Mouse (Mus musculus): ENCODE results near the gene Nemf. TPM values are rescaled to one million over a fixed set of nuclear protein-coding genes. Genes with fewer than 3 reads are reported as not detected.
A peak's percentile ranks its signal among the peaks of the same experiment; 100 is the strongest.
"Not testable (repeated sequence)": the region's sequence is repeated elsewhere in the genome, so short reads cannot be mapped to it uniquely, and the experiment has no call there.

Gene Nemf
- total RNA-seq (2014; fragmentation: Nextera tagmentation) (70.0 and 101 TPM in 2 replicates), total RNA-seq (2017) (168 and 179 TPM in 2 replicates)

DNA sequence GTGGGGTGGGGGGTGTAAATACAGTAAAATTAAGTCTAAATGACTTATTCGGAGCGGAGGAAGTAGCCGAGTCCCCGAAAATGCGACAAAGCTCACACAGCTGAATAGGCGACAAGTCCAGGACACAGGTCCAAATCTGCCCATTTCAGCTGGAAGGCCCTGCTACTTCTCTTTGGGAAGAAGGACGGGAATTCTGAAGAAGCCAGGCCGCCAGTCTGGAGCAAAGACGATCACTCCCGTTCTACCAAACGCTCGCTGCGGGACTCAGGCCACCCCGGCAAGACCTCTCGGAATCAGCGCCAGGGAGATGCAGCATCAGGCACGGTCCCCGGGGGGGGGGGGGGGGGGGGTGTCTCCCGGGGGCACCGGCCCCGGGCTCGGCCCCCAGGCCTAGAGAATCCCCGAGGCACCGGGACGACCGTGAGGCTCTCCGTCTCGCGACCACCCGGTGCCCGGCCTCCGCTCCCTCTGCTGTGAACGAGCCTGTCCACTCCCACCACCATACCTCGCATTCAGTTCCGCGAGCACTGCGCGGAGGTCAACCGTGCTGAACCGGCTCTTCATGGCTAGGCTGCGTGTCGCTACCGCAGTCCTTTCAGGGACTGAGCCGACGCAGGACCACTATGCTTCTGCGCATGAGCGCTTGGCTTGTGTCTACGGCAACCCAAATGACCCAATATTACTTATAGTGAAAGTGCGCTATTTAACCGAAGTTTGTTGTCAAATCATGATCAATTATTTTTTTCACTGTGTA, at the start of gene Nemf:
TSS of gene Nemf (minus strand) at position 620 of the 754 bp plus-strand sequence.
- ATAC-seq (replicated peaks; ENCODE audit: low FRiP score, low TSS enrichment, poor library complexity, severe bottlenecking): peak; percentile 60

DNA sequence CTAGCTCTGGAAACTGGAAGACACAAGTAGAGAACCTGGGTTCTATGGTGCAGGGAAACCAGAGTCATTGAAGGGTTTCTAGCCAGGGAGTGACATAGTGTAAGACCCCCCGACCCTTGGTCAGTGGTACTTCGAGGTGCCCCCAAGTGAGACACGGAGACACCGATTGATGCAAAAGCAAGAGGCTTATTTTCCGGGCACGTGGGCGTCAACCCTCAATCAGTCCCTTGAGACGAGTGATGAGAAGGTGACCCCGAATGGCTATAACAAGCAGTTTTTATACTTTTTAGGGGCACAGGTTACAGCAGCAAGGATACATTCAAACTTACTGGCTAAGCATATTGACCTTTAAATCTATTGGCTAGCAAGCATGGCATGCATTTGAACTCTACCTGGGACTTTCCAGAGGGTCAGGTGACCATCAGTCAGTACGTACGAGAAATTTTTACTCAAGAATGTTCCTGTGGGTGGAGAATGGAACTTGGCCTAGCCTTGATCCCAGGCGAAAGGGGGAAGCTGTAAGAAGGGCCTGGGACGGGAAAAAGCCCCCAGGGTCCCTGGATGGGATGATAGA, 45.7 kb upstream of the Nemf start:
- ATAC-seq (replicated peaks; ENCODE audit: low FRiP score, low TSS enrichment, poor library complexity, severe bottlenecking): no peak

DNA sequence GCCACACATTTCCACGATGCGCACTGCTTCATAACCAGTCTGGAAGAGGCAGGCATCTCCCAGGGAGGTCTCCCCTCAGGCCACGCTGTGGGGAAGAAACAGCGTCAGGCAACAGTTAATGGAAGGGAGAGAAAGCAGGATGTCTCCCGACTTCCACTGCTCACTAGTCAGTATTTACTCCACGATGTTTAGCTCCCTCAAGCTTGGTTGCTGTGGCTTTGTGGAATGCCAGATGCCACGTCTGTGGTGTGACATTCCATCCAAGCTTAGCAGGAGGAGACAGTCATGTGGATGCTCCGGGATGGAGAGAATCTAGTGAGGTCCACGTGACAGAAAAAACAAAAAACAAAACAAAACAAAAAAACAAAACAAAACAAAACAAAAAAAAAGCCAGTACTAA, 45.1 kb upstream of the Nemf start:
- no peak for ATAC-seq (replicated peaks; ENCODE audit: low FRiP score, low TSS enrichment, poor library complexity, severe bottlenecking)

DNA sequence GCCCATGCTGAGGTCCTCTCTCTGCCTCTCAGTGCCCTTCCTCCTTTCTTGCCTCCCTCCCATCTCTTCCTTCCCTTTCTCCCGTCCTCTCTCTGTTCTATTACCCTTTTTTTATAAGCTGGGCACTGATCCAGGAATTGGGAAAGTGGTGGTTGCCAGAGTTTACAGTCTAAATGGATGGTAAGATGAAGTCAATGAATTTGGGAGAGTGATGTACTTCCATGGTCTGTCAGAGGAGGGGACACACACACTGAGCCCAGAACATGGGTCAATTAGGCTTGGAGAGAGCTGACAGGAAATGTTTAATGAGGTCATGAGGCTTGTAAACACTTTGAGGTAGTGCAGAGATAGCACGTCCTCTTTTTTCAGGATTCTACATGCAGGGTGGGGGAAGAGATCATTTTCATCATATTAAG, 43.9 kb upstream of the Nemf start:
- no peak for ATAC-seq (replicated peaks; ENCODE audit: low FRiP score, low TSS enrichment, poor library complexity, severe bottlenecking)

DNA sequence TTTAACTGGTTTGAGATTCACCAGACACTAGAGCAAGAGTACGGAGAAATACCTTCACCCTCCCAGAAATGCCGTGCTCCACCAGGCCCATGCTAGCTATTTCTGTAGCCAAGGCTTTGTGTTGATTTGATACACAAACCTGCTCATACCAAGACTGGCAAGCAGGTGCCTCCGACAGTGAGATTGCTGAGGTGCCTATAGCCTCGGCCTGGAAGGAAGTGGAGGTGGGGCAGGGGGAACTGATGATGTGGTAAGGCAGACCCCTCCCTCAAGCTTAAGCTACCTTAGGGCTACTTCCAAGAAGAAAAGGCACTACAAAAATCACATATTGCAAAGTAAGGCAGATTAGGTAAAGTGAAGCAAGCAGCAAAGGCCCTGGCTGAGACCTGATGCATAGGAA, 43.4 kb upstream of the Nemf start:
- ATAC-seq (replicated peaks; ENCODE audit: low FRiP score, low TSS enrichment, poor library complexity, severe bottlenecking): no peak

DNA sequence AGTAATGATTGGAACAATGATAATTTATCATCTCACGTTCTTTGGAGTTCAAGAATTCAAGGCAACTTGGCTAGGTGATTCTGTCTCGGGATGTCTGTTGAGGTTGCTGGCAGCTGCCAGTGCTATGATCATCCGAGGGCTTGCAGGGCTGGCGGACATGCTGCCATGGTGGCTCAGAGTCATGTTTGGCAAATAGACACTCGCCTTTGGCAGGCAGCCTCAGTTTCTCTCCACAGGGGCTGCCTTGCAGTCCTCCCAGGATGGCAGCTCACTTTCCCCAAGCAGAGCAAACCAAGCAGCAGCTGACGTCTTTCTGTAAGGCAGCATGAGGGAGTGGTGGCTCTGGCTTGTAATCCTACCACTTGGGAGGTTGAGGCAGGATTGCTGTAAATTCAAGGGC, 37.5 kb upstream of the Nemf start:
- ATAC-seq (replicated peaks; ENCODE audit: low FRiP score, low TSS enrichment, poor library complexity, severe bottlenecking): no peak

DNA sequence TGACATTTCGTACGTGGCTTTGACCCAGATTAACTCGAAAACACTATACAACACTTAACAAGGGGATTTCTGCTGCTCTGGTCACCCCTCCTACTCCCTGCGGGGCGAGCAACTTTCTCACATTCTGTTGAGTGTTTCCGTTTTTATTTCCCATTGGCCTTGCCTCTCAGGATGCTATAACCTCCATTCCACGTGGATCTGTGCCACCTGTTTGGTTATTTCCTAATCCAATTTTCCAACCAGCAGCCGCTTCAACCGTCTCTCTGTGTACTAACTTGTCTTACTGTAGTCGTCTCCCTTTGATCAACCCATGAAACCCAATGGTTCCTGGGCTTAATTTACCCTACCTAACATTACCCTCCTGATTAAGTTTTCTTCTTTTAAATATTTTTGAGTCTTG, 36.1 kb upstream of the Nemf start:
- no peak for ATAC-seq (replicated peaks; ENCODE audit: low FRiP score, low TSS enrichment, poor library complexity, severe bottlenecking)

DNA sequence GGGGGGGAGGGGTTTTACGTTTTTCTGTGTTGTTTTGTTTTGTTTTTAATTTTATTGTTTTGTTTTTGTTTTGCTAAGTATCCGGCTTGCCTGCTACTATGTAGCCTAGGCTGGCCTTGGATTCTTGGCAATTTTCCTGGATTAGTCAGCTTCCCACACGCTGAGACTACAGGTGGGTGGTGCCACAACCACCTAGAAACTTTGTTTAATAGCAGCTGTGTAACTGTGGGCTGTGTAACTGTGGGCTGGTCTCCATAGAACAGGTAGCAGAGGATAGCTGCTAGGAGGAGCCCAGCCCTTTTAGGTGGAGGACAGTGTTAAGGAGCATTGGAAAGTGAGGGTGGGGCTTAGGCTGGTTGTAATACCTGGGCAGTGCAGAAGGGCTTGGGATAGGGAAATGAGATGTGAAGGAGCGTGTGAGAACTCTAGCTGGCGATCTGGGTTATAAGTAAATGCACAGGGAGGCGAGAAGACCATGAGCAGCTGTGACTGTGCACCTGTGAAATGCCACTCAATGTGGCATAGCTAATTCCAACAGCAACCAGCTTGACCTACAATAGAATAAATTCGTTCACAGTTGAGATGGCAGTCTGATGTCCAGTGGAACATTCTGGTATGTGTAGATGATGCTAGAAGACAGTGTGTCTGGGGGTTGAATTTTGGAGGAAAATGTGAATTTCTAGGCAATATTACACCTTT, 33.2 kb upstream of the Nemf start:
- no peak for ATAC-seq (replicated peaks; ENCODE audit: low FRiP score, low TSS enrichment, poor library complexity, severe bottlenecking)

DNA sequence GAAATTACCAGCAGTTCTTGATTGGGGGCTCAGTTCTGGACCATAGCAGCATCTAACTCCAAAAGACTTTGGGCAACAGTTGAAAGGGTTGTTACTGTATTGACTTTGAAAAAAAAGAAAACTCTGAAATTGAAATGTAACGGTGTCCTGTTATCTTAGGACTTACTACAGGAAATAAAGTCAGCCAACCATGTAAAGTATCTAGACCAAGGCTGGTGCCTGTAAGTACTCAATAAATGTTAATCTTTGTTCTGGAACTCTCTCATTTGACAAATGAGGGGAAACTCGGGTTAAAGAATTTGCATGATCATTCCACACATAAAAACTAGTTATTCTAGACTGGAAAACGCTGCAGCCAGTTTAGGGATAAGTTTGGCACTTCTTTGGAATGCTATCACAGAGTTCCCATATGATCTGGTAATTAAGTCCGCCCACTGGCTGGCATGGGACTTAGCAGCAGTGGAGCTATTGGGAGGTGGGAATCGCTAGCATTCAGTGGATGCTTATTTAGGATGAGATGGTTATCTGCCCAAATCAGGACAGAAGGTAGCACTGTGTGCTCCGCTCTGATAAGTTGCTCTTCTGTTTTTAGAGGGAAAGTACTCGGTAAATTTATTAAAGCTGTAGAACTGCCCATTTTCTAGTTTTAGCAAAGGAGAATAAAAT, 32.4 kb upstream of the Nemf start:
- ATAC-seq (replicated peaks; ENCODE audit: low FRiP score, low TSS enrichment, poor library complexity, severe bottlenecking): 0 out of 2 replicates have a peak, but pooled peaks have one; percentile 27

DNA sequence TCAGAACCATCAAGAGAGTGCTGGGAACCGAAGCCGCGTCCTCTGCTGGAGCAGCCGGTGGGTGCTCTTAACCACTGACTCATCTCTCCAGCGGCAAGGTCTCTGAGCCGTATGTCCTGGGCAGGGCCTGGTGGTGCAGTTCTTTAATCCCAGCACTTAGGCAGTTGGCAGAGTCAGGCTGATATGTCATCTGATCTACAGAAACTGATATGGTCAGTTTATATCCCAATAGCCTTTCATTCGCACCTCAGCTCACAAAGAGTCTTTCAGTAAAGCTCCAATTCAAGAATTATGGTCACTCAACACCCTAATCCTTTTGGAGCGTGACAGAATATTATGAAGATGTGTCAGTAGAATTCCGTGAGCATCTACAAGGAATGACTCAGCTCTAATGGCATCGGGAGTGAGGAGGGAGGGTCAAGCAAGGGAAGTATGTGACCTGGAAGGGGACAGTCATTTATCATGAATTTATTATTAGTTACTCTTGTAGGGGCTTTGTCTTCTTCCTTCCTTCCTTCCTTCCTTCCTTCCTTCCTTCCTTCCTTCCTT, 31.4 kb upstream of the Nemf start:
- no peak for ATAC-seq (replicated peaks; ENCODE audit: low FRiP score, low TSS enrichment, poor library complexity, severe bottlenecking)

DNA sequence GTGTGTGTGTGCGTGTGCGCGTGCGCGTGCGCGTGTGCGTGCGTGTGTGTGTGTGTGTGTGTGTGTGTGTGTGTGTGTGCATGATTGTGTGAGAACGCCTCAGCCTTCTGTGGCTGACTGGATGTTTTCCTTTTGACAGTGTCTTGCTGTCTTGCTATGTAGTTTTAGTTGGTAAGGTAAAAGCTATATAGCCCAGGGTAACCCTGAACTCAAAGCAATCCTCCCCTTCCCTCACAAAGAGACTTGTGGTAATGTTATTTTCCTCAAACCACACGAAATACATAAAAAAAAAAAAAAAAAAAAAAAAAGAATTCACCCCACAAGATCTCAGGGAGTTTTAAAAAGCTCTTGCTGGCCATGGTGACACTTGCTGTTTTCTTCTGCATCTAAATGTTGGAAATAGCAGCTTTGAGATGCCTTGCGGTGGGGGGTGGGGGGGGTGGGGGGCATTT, 29.3 kb upstream of the Nemf start:
- not testable (repeated sequence) for ATAC-seq (replicated peaks; ENCODE audit: low FRiP score, low TSS enrichment, poor library complexity, severe bottlenecking)

DNA sequence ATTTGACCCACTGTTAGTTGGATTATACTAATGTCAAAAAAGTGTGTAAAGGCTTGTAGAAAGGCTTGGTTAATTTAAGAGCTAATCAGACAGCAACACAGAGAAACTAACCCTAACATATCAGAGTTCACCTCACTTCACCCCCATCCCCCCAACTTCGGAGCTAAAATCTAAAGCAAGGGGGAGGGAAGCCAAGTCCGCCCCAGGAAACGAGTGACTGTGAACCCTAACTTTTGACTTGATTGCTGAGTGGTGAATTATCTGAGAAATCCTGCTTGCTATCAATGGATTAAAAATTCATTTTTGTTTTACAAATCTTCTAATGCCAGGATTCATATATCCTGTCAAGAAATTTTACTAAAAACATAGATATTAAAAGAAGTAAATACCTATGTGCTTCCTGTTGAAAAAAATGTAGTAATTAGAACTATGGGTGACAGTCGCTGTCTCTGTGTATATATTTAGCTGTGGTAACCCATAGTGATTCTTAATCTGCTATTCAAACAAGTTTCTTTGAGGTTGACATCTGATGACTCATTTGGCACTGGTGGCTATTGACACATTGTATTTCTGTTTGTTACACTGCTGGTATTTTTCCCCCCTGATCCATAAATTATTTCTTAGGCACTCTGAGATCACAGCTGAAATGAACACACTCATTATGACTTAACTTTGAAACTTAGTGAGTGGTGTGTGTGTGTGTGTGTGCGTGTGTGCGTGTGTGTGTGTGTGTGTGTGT, 28.7 kb upstream of the Nemf start:
- peak; percentile 53; the same call in 1 of the 2 replicates for ATAC-seq (replicated peaks; ENCODE audit: low FRiP score, low TSS enrichment, poor library complexity, severe bottlenecking)

DNA sequence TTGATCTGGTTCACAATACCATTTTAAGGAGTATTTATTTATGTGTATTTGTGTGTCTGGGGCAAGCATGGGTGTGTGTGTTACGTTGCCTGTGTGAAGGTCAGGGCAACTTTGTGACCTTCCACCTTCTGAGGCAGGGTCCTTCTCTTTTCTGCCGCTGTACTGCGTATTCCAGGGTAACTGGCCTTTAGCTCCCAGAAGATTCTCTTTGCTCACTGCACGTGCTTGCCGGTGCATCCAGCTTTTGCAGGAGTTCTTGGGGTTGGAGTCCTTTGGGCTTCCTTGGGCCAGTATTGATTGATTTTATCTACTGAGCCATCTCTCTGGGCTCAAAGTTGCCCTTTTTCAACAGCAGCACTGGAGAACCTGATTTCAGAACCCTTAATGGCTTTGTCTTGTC, 27.6 kb upstream of the Nemf start:
- ATAC-seq (replicated peaks; ENCODE audit: low FRiP score, low TSS enrichment, poor library complexity, severe bottlenecking): no peak

DNA sequence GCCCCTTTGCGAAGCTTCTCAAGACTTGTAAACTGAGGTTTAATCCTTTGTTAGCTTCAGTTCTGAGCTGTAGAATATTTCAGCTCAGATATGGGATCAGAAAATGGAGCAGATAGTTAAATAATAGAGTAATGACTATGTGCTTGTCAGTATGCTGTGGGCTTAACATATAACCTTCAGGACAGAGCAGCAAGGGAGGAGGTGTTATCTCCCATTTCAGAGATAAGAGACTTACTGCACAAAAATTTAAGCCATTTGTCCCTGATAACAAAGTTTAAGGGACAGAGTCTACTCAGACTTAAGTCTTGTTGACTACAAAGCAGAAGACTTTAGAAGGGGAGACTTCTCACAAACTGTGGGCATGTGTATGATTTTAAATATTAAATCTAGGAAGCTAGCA, 25.9 kb upstream of the Nemf start:
- ATAC-seq (replicated peaks; ENCODE audit: low FRiP score, low TSS enrichment, poor library complexity, severe bottlenecking): peak; percentile 69

DNA sequence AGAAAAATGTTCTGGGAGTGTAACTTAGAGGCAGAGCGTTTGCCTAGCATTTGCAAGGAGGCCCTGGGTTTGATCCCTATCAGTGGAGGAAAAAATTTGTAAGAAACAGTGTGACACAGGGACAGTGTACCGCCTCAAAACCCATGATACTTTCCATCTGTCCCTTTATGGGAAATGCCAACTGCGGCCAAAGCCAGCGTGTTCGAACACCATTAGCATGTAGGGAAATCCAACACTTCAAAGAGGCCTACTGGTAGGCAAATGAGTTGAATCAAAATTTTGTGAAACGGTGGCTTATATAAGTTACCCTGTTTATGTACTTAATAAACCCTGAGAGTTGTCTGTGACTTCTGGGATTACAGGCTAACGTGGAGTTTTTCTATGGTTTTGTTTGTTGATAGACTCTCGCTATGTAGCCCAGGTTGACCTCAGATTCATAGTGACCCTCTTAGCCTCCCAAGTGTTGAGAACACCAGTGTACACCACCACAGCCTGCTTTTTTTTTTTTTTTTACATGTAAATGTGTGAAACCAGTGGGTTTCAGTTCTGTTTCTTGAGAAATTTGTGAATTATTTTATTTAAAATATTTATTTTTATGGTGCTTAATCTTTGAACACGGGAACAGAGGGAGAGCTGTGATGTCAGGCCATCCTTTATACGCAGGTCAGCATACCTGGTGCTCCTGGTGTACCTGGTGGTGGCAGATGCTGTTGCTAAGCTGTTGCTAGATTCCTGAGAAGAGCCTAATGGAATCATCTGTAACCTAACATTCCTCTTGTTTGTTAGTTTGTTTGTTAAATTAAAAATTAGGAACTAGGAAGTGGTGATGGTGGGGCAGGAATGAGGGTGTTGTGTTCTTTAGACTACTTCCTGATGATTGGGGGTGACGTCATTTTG, 21.8 kb upstream of the Nemf start:
- no peak for ATAC-seq (replicated peaks; ENCODE audit: low FRiP score, low TSS enrichment, poor library complexity, severe bottlenecking)

DNA sequence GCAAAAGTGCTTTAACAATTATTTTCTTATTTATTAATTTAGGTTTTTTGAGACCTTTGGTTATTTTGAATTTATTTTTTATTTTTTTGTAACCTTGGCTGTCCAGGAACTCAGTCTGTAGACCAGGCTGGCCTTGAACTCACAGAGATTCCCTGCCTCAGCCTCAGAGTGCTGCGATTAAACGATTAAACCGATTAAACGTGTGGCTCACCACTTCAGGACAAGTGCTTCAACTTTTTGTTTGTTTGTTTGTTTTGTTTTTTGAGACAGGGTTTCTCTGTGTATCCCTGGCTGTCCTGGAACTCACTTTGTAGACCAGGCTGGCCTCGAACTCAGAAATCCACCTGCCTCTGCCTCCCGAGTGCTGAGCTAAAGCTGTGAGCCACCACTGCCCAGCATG, 20.7 kb upstream of the Nemf start:
- not testable (repeated sequence) for ATAC-seq (replicated peaks; ENCODE audit: low FRiP score, low TSS enrichment, poor library complexity, severe bottlenecking)

DNA sequence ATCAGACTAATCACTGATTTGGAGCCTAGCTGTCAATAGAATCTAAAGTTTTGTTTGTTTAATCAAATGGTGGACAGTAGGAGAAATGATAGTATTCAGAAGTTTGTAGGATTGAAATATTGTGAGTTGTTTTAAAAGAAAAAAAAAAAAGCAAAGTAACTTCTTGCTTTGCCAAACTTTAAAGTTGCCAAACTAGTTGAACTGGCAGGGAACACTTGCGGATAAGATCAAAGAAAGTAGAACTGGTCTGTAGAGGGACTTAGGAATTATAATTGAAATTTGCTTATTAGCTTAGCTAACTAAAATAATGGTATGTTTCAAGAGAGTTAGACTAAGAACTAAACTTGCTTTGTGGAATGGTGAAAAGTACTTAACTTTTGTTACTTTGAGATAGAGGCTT, 20.2 kb upstream of the Nemf start:
- ATAC-seq (replicated peaks; ENCODE audit: low FRiP score, low TSS enrichment, poor library complexity, severe bottlenecking): no peak

DNA sequence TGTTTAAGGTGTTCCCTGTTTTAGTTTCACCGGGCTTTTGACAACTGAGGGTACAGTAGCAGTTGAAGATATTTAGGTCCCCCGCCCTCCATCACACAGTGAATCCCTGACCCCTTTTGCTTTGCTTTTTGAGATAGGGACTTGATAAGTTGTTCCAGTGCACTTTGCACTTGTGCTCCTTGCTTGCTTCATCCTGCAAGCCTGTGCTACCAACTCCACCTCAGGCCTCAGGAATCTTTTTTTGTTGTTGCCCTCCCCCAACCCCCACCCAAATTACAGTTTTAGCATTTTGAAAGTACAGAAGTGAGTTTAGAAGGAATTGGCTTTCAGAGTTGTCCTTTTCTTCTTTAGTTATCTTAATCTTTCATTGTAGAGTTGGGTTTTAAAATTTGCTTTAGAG, 19.2 kb upstream of the Nemf start:
- ATAC-seq (replicated peaks; ENCODE audit: low FRiP score, low TSS enrichment, poor library complexity, severe bottlenecking): no peak

Measured in megakaryocyte-erythroid progenitor cell, adult 5-6 weeks (primary cell).